Comparison of ENCODE assay signal across 11 mouse cellular contexts in the genomic region with DNA sequence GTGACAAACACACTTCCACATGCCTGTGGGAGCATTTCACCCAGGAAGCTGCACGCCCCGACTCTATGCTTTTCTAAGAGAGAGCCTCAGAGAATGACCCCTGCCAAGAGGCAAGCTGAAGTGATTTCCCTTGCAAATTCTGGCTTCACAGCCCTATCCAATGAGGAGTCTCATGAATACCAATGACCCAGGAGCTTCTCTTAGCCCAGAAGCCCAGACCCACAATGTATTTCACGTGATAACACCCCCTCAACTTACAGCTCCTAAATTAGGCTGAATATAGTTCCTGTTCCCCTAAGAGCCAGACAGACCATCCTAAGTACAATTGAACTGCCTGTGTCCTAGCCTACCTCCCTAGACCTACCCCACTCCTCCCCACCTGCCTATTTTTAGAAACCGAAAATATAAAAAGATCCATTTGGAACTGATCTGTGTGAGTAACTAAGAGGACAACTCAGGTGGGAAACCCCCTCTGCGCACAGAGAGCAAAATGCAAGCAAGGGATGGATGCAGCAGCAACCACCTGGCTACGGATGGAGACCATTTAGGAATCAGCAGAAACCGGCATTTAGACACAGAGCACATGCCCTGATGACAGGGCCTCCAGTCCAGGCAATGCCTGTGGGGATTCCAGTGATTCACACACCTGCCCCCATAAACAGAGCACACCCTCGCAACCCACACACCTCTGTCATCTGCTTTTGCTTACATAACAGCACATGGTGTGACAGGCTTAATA. TPM values are rescaled to one million over a fixed set of nuclear protein-coding genes. Genes with fewer than 3 reads are reported as not detected.
DNase-seq lines count a peak whose midpoint lies in the region; ATAC-seq and TF ChIP-seq lines count a peak whose summit lies in the region.
"Had no signal": no experiment of that assay in that cellular context is flagged by ENCODE, and none has a peak within 500 bp of the region (broad histone marks: within the 10 kb centered on the region; RNA-seq: fewer than 3 reads in every experiment).

No protein-coding gene starts in this region.

- H3K27me3 ChIP-seq in cerebellum, adult 2 months (ENCODE audit: control insufficient read depth, insufficient read depth, low read length) = no peaks in the 10 kb centered on the region
- peaks cover 41% of the 10 kb centered on the region for H3K27me3 ChIP-seq in hindbrain, embryonic 12.5 days
- no peaks in the 10 kb centered on the region for H3K27me3 ChIP-seq in neural tube, embryonic 14.5 days (ENCODE audit: control insufficient read depth, insufficient read depth, low read length)
- peaks cover 43% of the 10 kb centered on the region for H3K27me3 ChIP-seq in heart, embryonic 11.5 days (ENCODE audit: control insufficient read depth, insufficient read depth, low read length)

- no peaks in the 10 kb centered on the region for H3K36me3 ChIP-seq in hindbrain, embryonic 12.5 days
- H3K36me3 ChIP-seq in neural tube, embryonic 14.5 days (ENCODE audit: control insufficient read depth, insufficient read depth, low read length) = no peaks in the 10 kb centered on the region
- H3K36me3 ChIP-seq in heart, embryonic 11.5 days (ENCODE audit: control insufficient read depth, insufficient read depth, low read length) = no peaks in the 10 kb centered on the region
- H3K36me3 ChIP-seq: liver, embryonic 15.5 days had no signal

- no peaks in the 10 kb centered on the region for H3K9me3 ChIP-seq in hindbrain, embryonic 12.5 days (replicated peaks)
- H3K9me3 ChIP-seq in neural tube, embryonic 14.5 days (ENCODE audit: control insufficient read depth, low read length) = no peaks in the 10 kb centered on the region
- no peaks in the 10 kb centered on the region for H3K9me3 ChIP-seq in heart, embryonic 11.5 days (replicated peaks; ENCODE audit: control insufficient read depth, low read length)
- H3K9me3 ChIP-seq: liver, embryonic 15.5 days had no signal

- TF ChIP-seq POLR2A in cerebellum, adult 2 months (IDR thresholded peaks at IDR 0.05; ENCODE audit: borderline replicate concordance, insufficient read depth, low read length) = no peak

- DNase-seq in cerebellum, adult 2 months = peak; percentile 33 to 38
- no peak for DNase-seq in cerebellum, adult 11 months
- peak; percentile 54 to 66 for DNase-seq in left cerebral cortex, postnatal 25 days (ENCODE audit: low spot score in 2 of 2)
- no peak for DNase-seq in left cerebral cortex, adult 11 months (ENCODE audit: low spot score)
- no peak for DNase-seq in kidney, postnatal 36 days
- DNase-seq: heart, postnatal 4 days; kidney, postnatal 4 days had no signal

- WGBS in cerebellum, adult 2 months = 37% methylated on average over 8 of the region's 8 CpGs
- 35% methylated on average over 8 of the region's 8 CpGs for WGBS in hindbrain, embryonic 12.5 days
- WGBS in neural tube, embryonic 14.5 days = 32% methylated on average over 8 of the region's 8 CpGs
- 54% methylated on average over 8 of the region's 8 CpGs for whole genome bisulfite sequencing in heart, embryonic 11.5 days (ENCODE audit: insufficient replicate concordance)

- no peak for TF ChIP-seq CTCF in cerebellum, adult 2 months (IDR thresholded peaks at IDR 0.05; ENCODE audit: borderline replicate concordance, insufficient read depth, low read depth, low read length)

- peak overlapping the region; percentile 87 for H3K4me3 ChIP-seq in cerebellum, adult 2 months (replicated peaks; ENCODE audit: insufficient read depth, low read depth, low read length)
- H3K4me3 ChIP-seq in hindbrain, embryonic 12.5 days = no peak overlapping the region; the same call in 1 of the 2 replicates
- peak overlapping the region; percentile 68; the same call in 1 of the 2 replicates for H3K4me3 ChIP-seq in neural tube, embryonic 14.5 days (ENCODE audit: low read depth, low read length)
- H3K4me3 ChIP-seq in heart, embryonic 11.5 days (ENCODE audit: low read depth, low read length) = no peak overlapping the region
- H3K4me3 ChIP-seq: liver, embryonic 15.5 days had no signal

- no peak for ATAC-seq in hindbrain, embryonic 12.5 days (ENCODE audit: low FRiP score)
- ATAC-seq in neural tube, embryonic 14.5 days (ENCODE audit: low read depth) = no peak
- no peak for ATAC-seq in heart, embryonic 11.5 days (replicated peaks; ENCODE audit: insufficient number of reproducible peaks, low FRiP score, low TSS enrichment)

- peaks cover 13% of the 10 kb centered on the region; the same call in 1 of the 2 replicates for H3K4me1 ChIP-seq in cerebellum, adult 2 months (ENCODE audit: control insufficient read depth, insufficient read depth, low read length)
- H3K4me1 ChIP-seq in hindbrain, embryonic 12.5 days = peaks cover 31% of the 10 kb centered on the region
- H3K4me1 ChIP-seq in neural tube, embryonic 14.5 days (ENCODE audit: control insufficient read depth, insufficient read depth, low read length) = peaks cover 16% of the 10 kb centered on the region
- H3K4me1 ChIP-seq in heart, embryonic 11.5 days (ENCODE audit: control insufficient read depth, insufficient read depth, low read length) = 0 out of 2 replicates have a peak, but pooled peaks cover 2% of the 10 kb centered on the region
- H3K4me1 ChIP-seq: liver, embryonic 15.5 days had no signal

- no peak overlapping the region for H3K27ac ChIP-seq in cerebellum, adult 2 months (ENCODE audit: insufficient read depth, low read length)
- H3K27ac ChIP-seq in hindbrain, embryonic 12.5 days = no peak overlapping the region
- H3K27ac ChIP-seq in neural tube, embryonic 14.5 days (ENCODE audit: low read depth, low read length) = no peak overlapping the region
- H3K27ac ChIP-seq in heart, embryonic 11.5 days (ENCODE audit: low read depth, low read length) = no peak overlapping the region
- H3K27ac ChIP-seq: liver, embryonic 15.5 days had no signal

- no peak overlapping the region for H3K9ac ChIP-seq in hindbrain, embryonic 12.5 days
- H3K9ac ChIP-seq in neural tube, embryonic 14.5 days (replicated peaks; ENCODE audit: low read depth, low read length) = no peak overlapping the region; the same call in 1 of the 2 replicates
- H3K9ac ChIP-seq in heart, embryonic 11.5 days (ENCODE audit: low read depth, low read length) = no peak overlapping the region
- H3K9ac ChIP-seq: liver, embryonic 15.5 days had no signal

- intact Hi-C loops in left cerebral cortex, postnatal 25 days (cut with DNase I) = loop anchor here (2.0 to 5.0 kb wide), 3 partner anchors 55 to 201 kb away; no protein-coding TSS in a partner anchor

- peak overlapping the region; percentile 91 for H3K4me2 ChIP-seq in hindbrain, embryonic 12.5 days (replicated peaks)
- H3K4me2 ChIP-seq in neural tube, embryonic 14.5 days (ENCODE audit: low read depth, low read length) = peak overlapping the region; percentile 77
- H3K4me2 ChIP-seq in heart, embryonic 11.5 days = no peak overlapping the region
- H3K4me2 ChIP-seq: liver, embryonic 15.5 days had no signal

RNA-seq across cellular contexts. Expression of a gene that starts 2.1 kb away (rescaled TPM):
- polyA plus RNA-seq in cerebellum, adult 2 months (2012; rRNA removed) = 7.2 and 7.5 TPM in 2 replicates
- 10 to 100 TPM; 68.5 to 82.6 TPM for total RNA-seq in left cerebral cortex, postnatal 25 days (2021)
- 4.2 and 4.4 TPM in 2 replicates for polyA plus RNA-seq in hindbrain, embryonic 12.5 days (2016; fragmentation: Nextera tagmentation; extraction: Ambion mirVana)
- polyA plus RNA-seq in neural tube, embryonic 14.5 days (2014; fragmentation: Nextera tagmentation; extraction: Ambion mirVana) = 8.6 and 10.5 TPM in 2 replicates
- polyA plus RNA-seq in heart, embryonic 11.5 days (2014; fragmentation: Nextera tagmentation; extraction: Ambion mirVana) = 1.0 and 1.1 TPM in 2 replicates

Comparison
In these comparisons a context has a peak if more than half of its experiments do, and no peak if none do; other contexts are left out.
1. DNase-seq: peak in cerebellum, adult 2 months (2 of 2) and left cerebral cortex, postnatal 25 days (2 of 2); none in cerebellum, adult 11 months (single experiment), left cerebral cortex, adult 11 months (single experiment) and kidney, postnatal 36 days (0 of 2).
2. H3K4me3 ChIP-seq: peak in cerebellum, adult 2 months (single experiment) and neural tube, embryonic 14.5 days (single experiment); none in hindbrain, embryonic 12.5 days (single experiment) and heart, embryonic 11.5 days (single experiment).